Mouse (Mus musculus) Patski (cell line): ENCODE results near the gene Uspl1. TPM values are rescaled to one million over a fixed set of nuclear protein-coding genes. Genes with fewer than 3 reads are reported as not detected.

Experiments used
- ATAC-seq: fragments of 100-300 bp; one replicate; pipeline ENCODE4 v1.8.0; 2021
- CTCF ChIA-PET: fragments of 350-600 bp; sonication (Branson Sonifier 250); formaldehyde crosslinking; loops from one replicate; lab custom pipeline; 2022; ENCODE audit warnings: inconsistent platforms; lab: Charles Lee
- POLR2A ChIA-PET: fragments of 350-600 bp; sonication (Branson Sonifier 250); formaldehyde crosslinking; loops from one replicate; lab custom pipeline; 2022; ENCODE audit warnings: antibody characterized with exemption, inconsistent platforms; lab: Charles Lee
- DNase-seq: peaks from one replicate; pipeline ENCODE4 v3.0.0-alpha.2; 2011; ENCODE audit warnings: low read depth, low spot score
- H3K27me3 ChIP-seq: fragments of 371-371 bp; one replicate; pipeline ENCODE4 v1.5.1; 2021
- CTCF ChIP-seq: fragments of 100-300 bp; IDR thresholded peaks from one replicate; pipeline ENCODE4 v1.5.1; 2021
- in situ Hi-C: fragments of 300-500 bp; cut with MboI; formaldehyde crosslinking; loops from 3 replicates; pipeline ENCODE4 v1.11.1; 2018; ENCODE audit warnings: low pct_unique_long_range_greater_than_20kb, mixed read lengths
- polyA plus RNA-seq: library from polyadenylated mRNA; unstranded; gene quantifications from one replicate; pipeline ENCODE4 v1.2.3, GENCODE M21; 2021

The Uspl1 gene
- polyA plus RNA-seq, 1 experiment from 2014 or later, result 29.0 TPM

- CTCF ChIA-PET, result interaction anchor here (1.0 kb wide), 1 partner anchor 13 kb away, joined by 3 read pairs; no protein-coding TSS in a partner anchor
- ATAC-seq (no peak), DNase-seq (no peak)
- no peak for TF ChIP-seq CTCF
- H3K27me3 ChIP-seq, result no peaks in the 10 kb centered on the region
- POLR2A ChIA-PET, result no interaction called here
- in situ Hi-C loops, result no loop called here
Observed at GRCm38 (mm10) chr5:149168816-149169215, 15.3 kb upstream of the Uspl1 start.

GRCm38 (mm10) chr5:149170841-149171588 lies 13.1 kb upstream of the Uspl1 start:
- no peaks in the 10 kb centered on the region for H3K27me3 ChIP-seq
- CTCF ChIA-PET, result no interaction called here
- in situ Hi-C loops, result no loop called here
- no peak for TF ChIP-seq CTCF
- POLR2A ChIA-PET, result no interaction called here
- ATAC-seq (no peak), DNase-seq (no peak)

- in situ Hi-C loops, result no loop called here
- CTCF ChIA-PET, result no interaction called here
- no peak for ATAC-seq
Observed at GRCm38 (mm10) chr5:149172246-149172645, 11.9 kb upstream of the Uspl1 start.

GRCm38 (mm10) chr5:149174527-149174926 lies 9.6 kb upstream of the Uspl1 start:
- TF ChIP-seq CTCF, result no peak
- ChIA-PET POLR2A (interaction anchor here (0.7 to 1.2 kb wide), 3 partner anchors 10 to 253 kb away, joined by 3 to 8 read pairs (median 4); no protein-coding TSS in a partner anchor), CTCF (no interaction called here)
- DNase-seq, result no peak
- ATAC-seq, result no peak
- in situ Hi-C loops, result no loop called here
- H3K27me3 ChIP-seq, result no peaks in the 10 kb centered on the region

More at GRCm38 (mm10) chr5:149172246-149172645, 11.9 kb upstream of the Uspl1 start:
- TF ChIP-seq CTCF, result no peak
- no peaks in the 10 kb centered on the region for H3K27me3 ChIP-seq
- DNase-seq, result no peak
- POLR2A ChIA-PET, result interaction anchor here (1.2 kb wide), 1 partner anchor 12 kb away, joined by 3 read pairs; no protein-coding TSS in a partner anchor

- POLR2A ChIA-PET, result interaction anchor here (1.1 kb wide), 1 partner anchor 459 kb away, joined by 3 read pairs; no protein-coding TSS in a partner anchor
- DNase-seq (no peak), ATAC-seq (no peak)
- no peaks in the 10 kb centered on the region for H3K27me3 ChIP-seq
- CTCF ChIA-PET, result interaction anchor here (1.9 kb wide), 1 partner anchor 12 kb away, joined by 6 read pairs; no protein-coding TSS in a partner anchor
- in situ Hi-C loops, result no loop called here
- no peak for TF ChIP-seq CTCF
Observed at GRCm38 (mm10) chr5:149175736-149176135, 8.4 kb upstream of the Uspl1 start.

- ATAC-seq (no peak), DNase-seq (no peak)
- no peaks in the 10 kb centered on the region for H3K27me3 ChIP-seq
- ChIA-PET CTCF (no interaction called here), POLR2A (interaction anchor here (0.6 kb wide), 1 partner anchor 10 kb away, joined by 3 read pairs; no protein-coding TSS in a partner anchor)
- no peak for TF ChIP-seq CTCF
- in situ Hi-C loops, result no loop called here
Observed at GRCm38 (mm10) chr5:149178095-149178494, 6.1 kb upstream of the Uspl1 start.

GRCm38 (mm10) chr5:149179826-149180225 lies 4.3 kb upstream of the Uspl1 start:
- TF ChIP-seq CTCF, result no peak
- ATAC-seq (no peak), DNase-seq (no peak)
- H3K27me3 ChIP-seq, result no peaks in the 10 kb centered on the region
- ChIA-PET POLR2A (interaction anchor here (0.5 kb wide), 1 partner anchor 118 kb away, joined by 3 read pairs; no protein-coding TSS in a partner anchor), CTCF (no interaction called here)
- in situ Hi-C loops, result no loop called here

GRCm38 (mm10) chr5:149182186-149182870 lies 1.8 kb upstream of the Uspl1 start:
- no peak for TF ChIP-seq CTCF
- in situ Hi-C loops, result no loop called here
- no peak for DNase-seq
- CTCF ChIA-PET, result interaction anchor here (0.8 to 1.7 kb wide), 3 partner anchors 13 to 176 kb away, joined by 3 to 4 read pairs (median 3); no protein-coding TSS in a partner anchor
- no peaks in the 10 kb centered on the region for H3K27me3 ChIP-seq
- ATAC-seq, result no peak
- POLR2A ChIA-PET, result interaction anchor here (0.7 to 1.0 kb wide), 3 partner anchors 47 to 1753 kb away, joined by 3 to 6 read pairs (median 5); no protein-coding TSS in a partner anchor

GRCm38 (mm10) chr5:149183122-149183521 lies 1.0 kb upstream of the Uspl1 start:
- in situ Hi-C loops, result no loop called here
- H3K27me3 ChIP-seq, result no peaks in the 10 kb centered on the region
- CTCF ChIA-PET, result interaction anchor here (1.7 kb wide), 1 partner anchor 177 kb away, joined by 4 read pairs; no protein-coding TSS in a partner anchor
- POLR2A ChIA-PET, result interaction anchor here (0.6 kb wide), 1 partner anchor 185 kb away, joined by 3 read pairs; no protein-coding TSS in a partner anchor
- DNase-seq, result no peak
- ATAC-seq, result no peak
- TF ChIP-seq CTCF, result no peak

GRCm38 (mm10) chr5:149183721-149184103 lies 438 bp upstream of the Uspl1 start:
- POLR2A ChIA-PET, result interaction anchor here (0.6 to 1.4 kb wide), 5 partner anchors 10 to 185 kb away, joined by 3 to 6 read pairs (median 3); no protein-coding TSS in a partner anchor
- DNase-seq (no peak), ATAC-seq (peak; percentile 29)
- CTCF ChIA-PET, result interaction anchor here (1.0 to 1.3 kb wide), 3 partner anchors 11 to 192 kb away, joined by 3 to 4 read pairs (median 3); no protein-coding TSS in a partner anchor
- in situ Hi-C loops, result no loop called here
- H3K27me3 ChIP-seq, result no peaks in the 10 kb centered on the region
- no peak for TF ChIP-seq CTCF
